Mouse (Mus musculus): Measurements from ENCODE around the gene Cirbp.

DNA sequence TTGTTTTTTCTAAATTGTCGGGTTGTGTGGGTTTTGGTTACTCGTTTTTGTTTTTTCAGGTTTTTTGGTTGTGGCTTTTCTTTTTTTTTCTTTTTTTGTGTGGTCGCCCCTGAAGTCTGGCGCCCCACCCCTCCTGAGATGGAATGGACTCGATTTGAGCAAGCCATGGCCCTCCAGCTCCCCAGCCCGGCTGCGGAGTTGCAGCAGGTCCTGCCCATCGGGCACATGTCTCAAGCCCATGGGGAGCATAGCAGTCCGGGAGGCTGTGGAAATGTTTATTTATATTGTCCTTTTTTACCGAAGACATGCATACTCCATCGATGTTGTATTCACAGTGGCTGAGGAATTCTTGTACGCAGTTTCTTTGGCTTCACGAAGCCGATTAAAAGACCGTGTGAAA lies 5.5 kb downstream of the Cirbp start:
- TF ChIP-seq GATA1 (IDR thresholded peaks at IDR 0.05; ENCODE audit: borderline replicate concordance, low read length) (no peak), FLI1 (IDR thresholded peaks at IDR 0.05; ENCODE audit: low read length) (no peak)
